Mouse (Mus musculus): Measurements from ENCODE around the gene Ap1ar. TPM values are rescaled to one million over a fixed set of nuclear protein-coding genes. Genes with fewer than 3 reads are reported as not detected.

Ap1ar gene
- total and polyA plus RNA-seq, 3 experiments: 69.0 to 121 (median 69.1) TPM

DNA sequence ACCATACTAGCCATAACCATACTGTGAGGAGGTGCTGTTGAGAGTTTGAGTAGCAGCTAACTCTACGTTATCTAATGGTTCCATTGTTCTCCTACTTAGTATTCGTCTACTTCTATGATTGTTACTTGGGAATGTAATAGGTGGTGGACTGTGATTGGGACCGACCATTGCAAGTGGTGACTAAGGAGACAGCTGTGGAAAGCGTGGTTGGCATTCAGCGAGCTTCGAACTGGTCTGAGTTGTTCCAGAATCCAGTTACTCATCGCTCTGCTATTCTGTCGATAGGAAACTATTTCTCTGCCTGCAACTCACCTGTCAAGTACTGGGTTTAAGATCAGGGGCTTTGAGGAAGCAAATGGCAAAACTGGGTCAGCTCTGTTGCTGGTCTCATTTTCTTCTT, 36.2 kb downstream of the Ap1ar start:
- TF ChIP-seq GATA1 (IDR thresholded peaks at IDR 0.05; ENCODE audit: borderline replicate concordance, low read length) (no peak), GATA2 (IDR thresholded peaks at IDR 0.05; ENCODE audit: borderline replicate concordance, low read depth, low read length) (no peak), POLR2AphosphoS5 (IDR thresholded peaks at IDR 0.05; ENCODE audit: insufficient replicate concordance, low read depth, low read length) (no peak), TAL1 (conservative IDR thresholded peaks at IDR 0.05; ENCODE audit: low read depth, low read length) (no peak), CTCF (IDR thresholded peaks at IDR 0.05; ENCODE audit: low read depth, low read length) (no peak)
- DNase-seq (ENCODE audit: low spot score) (no peak), ATAC-seq (ENCODE audit: extremely low read depth, insufficient number of reproducible peaks, low FRiP score, poor library complexity, severe bottlenecking) (no peak)
- no peak overlapping the region for H3K4me3 ChIP-seq (ENCODE audit: low read depth, low read length)
- H3K4me1 ChIP-seq (ENCODE audit: insufficient read depth, low read depth, low read length): no peaks in the 10 kb centered on the region
- H3K9me3 ChIP-seq (replicated peaks): no peaks in the 10 kb centered on the region
- H3K27me3 ChIP-seq (ENCODE audit: insufficient read depth, low read length): no peaks in the 10 kb centered on the region
- H3K36me3 ChIP-seq (replicated peaks): peaks cover 24% of the 10 kb centered on the region

GRCm38 (mm10) chr3:127796271-127796670, 41.1 kb downstream of the Ap1ar start:
- H3K27me3 ChIP-seq (ENCODE audit: insufficient read depth, low read length): no peaks in the 10 kb centered on the region
- peaks cover 5% of the 10 kb centered on the region for H3K36me3 ChIP-seq (replicated peaks)
- DNase-seq (ENCODE audit: low spot score) (no peak), ATAC-seq (ENCODE audit: extremely low read depth, insufficient number of reproducible peaks, low FRiP score, poor library complexity, severe bottlenecking) (no peak)
- H3K4me3 ChIP-seq (ENCODE audit: low read depth, low read length): no peak overlapping the region
- peaks cover 14% of the 10 kb centered on the region for H3K4me1 ChIP-seq (ENCODE audit: insufficient read depth, low read depth, low read length)
- TF ChIP-seq CTCF (IDR thresholded peaks at IDR 0.05; ENCODE audit: low read depth, low read length) (no peak), GATA1 (IDR thresholded peaks at IDR 0.05; ENCODE audit: borderline replicate concordance, low read length) (no peak), POLR2AphosphoS5 (IDR thresholded peaks at IDR 0.05; ENCODE audit: insufficient replicate concordance, low read depth, low read length) (no peak), GATA2 (IDR thresholded peaks at IDR 0.05; ENCODE audit: borderline replicate concordance, low read depth, low read length) (no peak), TAL1 (conservative IDR thresholded peaks at IDR 0.05; ENCODE audit: low read depth, low read length) (no peak)
- no peaks in the 10 kb centered on the region for H3K9me3 ChIP-seq (replicated peaks)

- H3K27me3 ChIP-seq (ENCODE audit: insufficient read depth, low read length): no peaks in the 10 kb centered on the region
- H3K9me3 ChIP-seq (replicated peaks): no peaks in the 10 kb centered on the region
- no peak overlapping the region for H3K4me3 ChIP-seq (ENCODE audit: low read depth, low read length)
- H3K36me3 ChIP-seq (replicated peaks): peaks cover 5% of the 10 kb centered on the region
- DNase-seq (ENCODE audit: low spot score) (no peak), ATAC-seq (ENCODE audit: extremely low read depth, insufficient number of reproducible peaks, low FRiP score, poor library complexity, severe bottlenecking) (no peak)
- TF ChIP-seq CTCF (IDR thresholded peaks at IDR 0.05; ENCODE audit: low read depth, low read length) (no peak), POLR2AphosphoS5 (IDR thresholded peaks at IDR 0.05; ENCODE audit: insufficient replicate concordance, low read depth, low read length) (no peak), GATA1 (IDR thresholded peaks at IDR 0.05; ENCODE audit: borderline replicate concordance, low read length) (no peak), TAL1 (conservative IDR thresholded peaks at IDR 0.05; ENCODE audit: low read depth, low read length) (no peak), GATA2 (IDR thresholded peaks at IDR 0.05; ENCODE audit: borderline replicate concordance, low read depth, low read length) (no peak)
- peaks cover 19% of the 10 kb centered on the region for H3K4me1 ChIP-seq (ENCODE audit: insufficient read depth, low read depth, low read length)
These were observed 41.6 kb downstream of the Ap1ar start for GRCm38 (mm10) chr3:127795762-127796161.

DNA sequence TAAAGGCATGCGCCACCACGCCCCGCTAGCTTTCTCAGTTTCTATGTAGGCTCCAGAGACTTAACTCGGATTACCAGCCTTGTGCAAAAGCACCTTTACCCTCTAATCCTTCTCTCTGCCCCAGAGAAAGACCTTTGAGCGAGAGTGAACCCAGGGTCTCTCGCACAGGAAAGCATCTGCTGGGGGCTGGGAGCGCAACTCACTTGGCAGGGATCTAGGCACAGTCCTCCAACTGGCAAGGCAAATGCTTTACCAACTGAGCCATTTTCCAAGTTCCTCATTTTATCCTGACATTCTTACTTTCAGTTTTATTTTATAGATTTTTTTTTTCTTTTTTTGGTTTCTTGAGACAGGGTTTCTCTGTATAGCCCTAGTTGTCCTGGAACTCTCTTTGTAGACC, 44.3 kb downstream of the Ap1ar start:
- peaks cover 5% of the 10 kb centered on the region for H3K36me3 ChIP-seq (replicated peaks)
- H3K4me1 ChIP-seq (ENCODE audit: insufficient read depth, low read depth, low read length): peaks cover 34% of the 10 kb centered on the region
- H3K27me3 ChIP-seq (ENCODE audit: insufficient read depth, low read length): peaks cover 12% of the 10 kb centered on the region
- no peaks in the 10 kb centered on the region for H3K9me3 ChIP-seq (replicated peaks)
- ATAC-seq (ENCODE audit: extremely low read depth, insufficient number of reproducible peaks, low FRiP score, poor library complexity, severe bottlenecking) (no peak), DNase-seq (ENCODE audit: low spot score) (no peak)
- no peak overlapping the region; the same call in 1 of the 2 replicates for H3K4me3 ChIP-seq (ENCODE audit: low read depth, low read length)
- TF ChIP-seq POLR2AphosphoS5 (IDR thresholded peaks at IDR 0.05; ENCODE audit: insufficient replicate concordance, low read depth, low read length) (no peak), CTCF (IDR thresholded peaks at IDR 0.05; ENCODE audit: low read depth, low read length) (no peak), GATA2 (IDR thresholded peaks at IDR 0.05; ENCODE audit: borderline replicate concordance, low read depth, low read length) (no peak), GATA1 (IDR thresholded peaks at IDR 0.05; ENCODE audit: borderline replicate concordance, low read length) (no peak), TAL1 (conservative IDR thresholded peaks at IDR 0.05; ENCODE audit: low read depth, low read length) (no peak)

GRCm38 (mm10) chr3:127791595-127792561, 45.4 kb downstream of the Ap1ar start:
- peak; percentile 77 for ATAC-seq (ENCODE audit: extremely low read depth, insufficient number of reproducible peaks, low FRiP score, poor library complexity, severe bottlenecking)
- peaks cover 34% of the 10 kb centered on the region for H3K4me1 ChIP-seq (ENCODE audit: insufficient read depth, low read depth, low read length)
- no peaks in the 10 kb centered on the region for H3K36me3 ChIP-seq (replicated peaks)
- TF ChIP-seq TAL1 (conservative IDR thresholded peaks at IDR 0.05; ENCODE audit: low read depth, low read length): peak; percentile 44
- no peak for TF ChIP-seq CTCF (IDR thresholded peaks at IDR 0.05; ENCODE audit: low read depth, low read length)
- H3K27me3 ChIP-seq (ENCODE audit: insufficient read depth, low read length): peaks cover 13% of the 10 kb centered on the region
- no peaks in the 10 kb centered on the region for H3K9me3 ChIP-seq (replicated peaks)
- peak; percentile 30 for DNase-seq (ENCODE audit: low spot score)
- peak overlapping the region; percentile 71; the same call in 1 of the 2 replicates for H3K4me3 ChIP-seq (ENCODE audit: low read depth, low read length)

DNA sequence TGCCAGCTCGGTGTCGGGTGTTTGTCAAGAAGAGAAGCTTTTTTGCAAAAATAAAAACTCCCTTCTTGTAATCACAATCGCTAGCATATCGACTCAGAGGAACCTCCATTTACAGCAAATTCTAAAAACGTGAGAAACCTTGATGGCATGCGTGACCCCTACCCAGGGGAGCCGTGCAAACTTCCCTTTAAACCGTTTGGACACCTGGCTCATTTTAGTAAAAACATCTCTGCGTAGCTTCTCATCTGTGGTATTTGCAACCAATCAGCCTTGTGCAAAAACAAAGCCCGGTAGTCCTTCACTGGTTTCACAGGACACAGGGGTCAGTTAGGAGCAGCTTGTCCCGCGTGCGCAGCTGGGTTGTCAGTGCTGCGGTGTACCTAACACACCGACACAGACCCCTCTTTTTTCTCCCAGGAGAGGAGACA, 46.3 kb downstream of the Ap1ar start:
- H3K4me1 ChIP-seq (ENCODE audit: insufficient read depth, low read depth, low read length): peaks cover 34% of the 10 kb centered on the region
- ATAC-seq (ENCODE audit: extremely low read depth, insufficient number of reproducible peaks, low FRiP score, poor library complexity, severe bottlenecking): no peak
- peaks cover 13% of the 10 kb centered on the region for H3K27me3 ChIP-seq (ENCODE audit: insufficient read depth, low read length)
- H3K4me3 ChIP-seq (ENCODE audit: low read depth, low read length): peak overlapping the region; percentile 71; the same call in 1 of the 2 replicates
- no peaks in the 10 kb centered on the region for H3K9me3 ChIP-seq (replicated peaks)
- peak; percentile 15 for DNase-seq (ENCODE audit: low spot score)
- H3K36me3 ChIP-seq (replicated peaks): no peaks in the 10 kb centered on the region
- TF ChIP-seq GATA1 (IDR thresholded peaks at IDR 0.05; ENCODE audit: borderline replicate concordance, low read length) (no peak), POLR2AphosphoS5 (IDR thresholded peaks at IDR 0.05; ENCODE audit: insufficient replicate concordance, low read depth, low read length) (no peak), CTCF (IDR thresholded peaks at IDR 0.05; ENCODE audit: low read depth, low read length) (no peak), TAL1 (conservative IDR thresholded peaks at IDR 0.05; ENCODE audit: low read depth, low read length) (no peak), GATA2 (IDR thresholded peaks at IDR 0.05; ENCODE audit: borderline replicate concordance, low read depth, low read length) (no peak)
